Mouse (Mus musculus) gastrocnemius, adult 2 months (tissue): ENCODE results near the gene Meiob. TPM values are rescaled to one million over a fixed set of nuclear protein-coding genes. Genes with fewer than 3 reads are reported as not detected.

Source experiments
- DNase-seq: peaks from one replicate; pipeline ENCODE4 v3.0.0; 2022
- H3K27ac ChIP-seq: fragments of 200-600 bp; 2 replicates; pipeline ENCODE4 v1.8.1; 2022; ENCODE audit warnings: mild to moderate bottlenecking
- H3K4me3 ChIP-seq: fragments of 200-600 bp; 2 replicates; pipeline ENCODE4 v1.8.1; 2022; ENCODE audit warnings: mild to moderate bottlenecking, moderate library complexity
- CTCF ChIP-seq: fragments of 200-600 bp; IDR thresholded peaks from 2 replicates; pipeline ENCODE4 v1.8.1; 2022; ENCODE audit warnings: antibody characterized with exemption, mild to moderate bottlenecking, moderate library complexity
- intact Hi-C: fragments of 180-260 bp; cut with DNase I; formaldehyde crosslinking; loops from one replicate; pipeline ENCODE4 v1.15.1; 2025
- long read RNA-seq, 2 experiments: library from polyadenylated mRNA; stranded (forward); transcript quantifications; one replicate each; pipeline ENCODE4 v2.0.0; 2021
- total RNA-seq, 2 experiments: library from RNA; stranded (reverse); gene quantifications; 2 replicates each; pipeline ENCODE4 v1.2.3; 2021

Meiob gene
- total RNA-seq, result not detected
- long read RNA-seq, experiment 1, result 0 reads
- long read RNA-seq, experiment 2, result 0 reads

DNA sequence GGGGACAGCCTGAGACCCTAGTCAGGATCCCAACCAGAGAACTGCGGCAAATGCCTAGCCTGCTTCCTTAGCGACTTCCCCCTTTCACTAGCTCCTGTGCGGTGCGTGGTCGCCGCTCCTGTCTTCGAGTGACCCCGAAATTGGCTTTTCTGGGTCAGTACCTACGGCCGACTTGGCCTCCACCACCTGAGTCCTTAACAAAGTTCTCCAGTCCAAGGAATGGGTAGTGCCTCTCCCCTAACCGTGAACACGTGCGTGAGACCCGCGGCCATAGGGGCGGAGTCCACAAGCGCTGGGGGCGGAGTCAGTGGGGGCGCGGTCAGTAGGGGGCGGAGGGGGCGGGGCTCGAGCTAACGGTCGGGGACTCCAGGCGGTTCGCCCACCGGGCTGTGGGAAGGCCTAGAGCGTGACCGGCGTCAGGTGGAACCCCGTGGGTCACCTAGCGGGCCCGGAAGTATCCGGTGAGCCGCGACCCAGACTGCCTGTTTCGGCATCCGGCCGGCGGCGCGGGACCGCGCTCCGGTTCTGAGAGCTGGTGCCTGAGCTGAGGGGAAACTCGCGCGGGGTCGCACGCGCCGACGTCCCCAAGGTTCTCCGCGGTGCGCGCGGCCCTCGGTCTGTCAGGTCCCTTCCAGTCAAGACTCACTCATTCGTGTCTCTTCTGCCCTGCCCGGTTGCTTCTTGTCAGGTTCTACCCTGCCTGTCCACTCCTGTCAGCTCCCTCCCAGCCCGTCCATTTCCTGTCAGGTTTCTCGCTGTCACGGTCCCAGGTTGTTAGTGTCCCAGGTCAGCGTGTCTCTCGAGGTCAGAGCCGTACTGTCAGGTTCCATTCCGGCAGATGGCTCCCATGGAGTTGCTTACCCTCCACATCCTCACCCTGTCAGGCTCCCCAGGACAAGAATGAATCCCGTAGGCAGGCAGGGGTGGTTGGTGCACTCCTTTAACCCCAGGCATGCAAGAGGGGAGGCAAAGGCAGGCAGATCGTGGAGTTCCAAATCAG, at the start of gene Meiob:
TSS of gene Meiob (plus strand) at position 338 of the 1,000 bp plus-strand sequence.
- peak; percentile 76 for DNase-seq
- Histone ChIP-seq H3K27ac (no peak within 1 kb of the TSS), H3K4me3 (peak within 1 kb of the TSS; percentile 82)
- TF ChIP-seq CTCF, result no peak
- intact Hi-C loops, result no loop called here

DNA sequence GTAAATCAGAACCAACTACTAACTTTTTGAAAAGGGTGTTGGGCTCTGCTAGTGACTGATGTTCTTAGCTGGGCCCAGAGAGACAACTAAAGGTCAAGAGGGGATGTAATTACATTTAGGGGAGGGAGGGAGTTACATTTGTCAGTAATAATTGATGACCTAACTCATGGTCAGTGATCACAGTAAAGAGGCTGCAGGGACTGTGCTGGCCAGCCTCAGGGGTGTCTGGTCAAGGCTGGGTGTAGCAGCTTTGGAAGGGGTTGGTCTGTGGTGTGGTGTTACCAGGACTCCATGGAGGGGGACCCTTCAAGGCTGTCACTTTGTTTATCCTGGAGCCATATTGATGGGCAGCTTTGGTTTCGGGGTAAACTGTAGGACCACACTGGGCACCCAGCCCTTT, 46.7 kb upstream of the Meiob start:
- TF ChIP-seq CTCF, result no peak
- no peak overlapping the region for H3K27ac ChIP-seq
- no peak for DNase-seq
- H3K4me3 ChIP-seq, result no peak overlapping the region
- intact Hi-C loops, result no loop called here

DNA sequence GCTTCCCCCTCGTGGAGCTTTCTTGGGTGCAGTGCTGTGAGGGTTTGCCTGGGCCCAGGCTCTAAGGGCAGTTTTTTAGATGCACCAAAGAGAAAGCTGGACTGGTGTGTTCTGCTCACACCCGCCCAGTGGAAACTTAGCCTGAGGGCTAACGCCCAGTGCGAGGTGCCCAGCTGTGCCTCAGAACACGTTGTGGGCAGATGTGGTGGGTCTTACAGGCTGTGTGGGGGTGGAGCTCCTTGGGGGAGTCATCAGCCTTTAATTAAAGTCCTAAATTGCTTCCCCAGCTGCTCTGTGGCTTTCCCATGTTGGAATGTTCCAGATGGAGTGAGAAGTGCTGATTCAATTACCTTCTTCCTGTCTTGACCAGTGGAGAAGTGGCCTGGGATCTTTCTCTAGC, 43.0 kb upstream of the Meiob start:
- no peak overlapping the region for H3K27ac ChIP-seq

DNA sequence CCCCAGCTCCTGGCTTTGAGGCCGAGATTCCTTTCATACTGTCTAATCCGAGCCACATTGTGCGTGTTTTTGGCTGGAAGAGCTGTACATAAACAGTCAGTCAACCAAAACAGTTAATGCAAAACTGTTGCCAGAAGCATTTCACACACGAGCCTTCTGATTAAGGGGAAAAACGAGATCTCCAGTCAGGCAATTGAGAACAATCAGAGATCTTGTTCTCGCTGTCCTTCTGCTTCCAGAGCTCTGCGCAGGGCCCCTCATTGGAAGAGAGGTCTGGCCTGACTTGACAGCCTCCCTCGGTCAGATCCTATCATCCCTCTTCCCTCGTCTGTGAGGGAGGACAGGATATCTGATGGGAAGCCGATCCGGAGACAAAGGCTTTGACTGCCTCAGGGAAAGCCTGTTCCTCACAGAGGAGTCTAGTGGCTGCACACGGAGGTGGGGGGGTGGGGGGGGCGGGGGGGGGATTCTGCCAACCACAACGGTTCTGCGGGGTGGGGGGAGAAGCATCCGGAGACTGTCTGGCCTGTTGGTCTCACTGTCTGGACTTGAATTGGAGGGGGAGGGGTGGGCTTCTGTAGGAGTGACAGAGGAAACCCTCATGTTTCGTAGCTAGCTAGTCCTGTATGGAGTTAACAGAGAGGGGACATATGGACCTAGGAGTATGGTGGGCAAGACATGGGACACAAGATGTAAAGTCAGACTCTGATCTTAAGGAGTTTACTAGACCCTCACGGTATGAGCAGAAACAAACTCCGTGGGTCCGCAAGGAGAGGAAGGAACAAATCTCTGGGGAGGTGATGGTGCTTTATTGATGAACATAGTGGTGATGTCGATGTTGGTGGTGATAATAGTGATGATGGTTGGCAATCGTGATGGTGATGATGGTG, 38.8 kb upstream of the Meiob start:
- no peak for DNase-seq
- TF ChIP-seq CTCF, result no peak
- intact Hi-C loops, result no loop called here

More for the DNA sequence above, 43.0 kb upstream of the Meiob start:
- no peak overlapping the region for H3K4me3 ChIP-seq
- DNase-seq, result no peak
- TF ChIP-seq CTCF, result no peak
- intact Hi-C loops, result no loop called here

DNA sequence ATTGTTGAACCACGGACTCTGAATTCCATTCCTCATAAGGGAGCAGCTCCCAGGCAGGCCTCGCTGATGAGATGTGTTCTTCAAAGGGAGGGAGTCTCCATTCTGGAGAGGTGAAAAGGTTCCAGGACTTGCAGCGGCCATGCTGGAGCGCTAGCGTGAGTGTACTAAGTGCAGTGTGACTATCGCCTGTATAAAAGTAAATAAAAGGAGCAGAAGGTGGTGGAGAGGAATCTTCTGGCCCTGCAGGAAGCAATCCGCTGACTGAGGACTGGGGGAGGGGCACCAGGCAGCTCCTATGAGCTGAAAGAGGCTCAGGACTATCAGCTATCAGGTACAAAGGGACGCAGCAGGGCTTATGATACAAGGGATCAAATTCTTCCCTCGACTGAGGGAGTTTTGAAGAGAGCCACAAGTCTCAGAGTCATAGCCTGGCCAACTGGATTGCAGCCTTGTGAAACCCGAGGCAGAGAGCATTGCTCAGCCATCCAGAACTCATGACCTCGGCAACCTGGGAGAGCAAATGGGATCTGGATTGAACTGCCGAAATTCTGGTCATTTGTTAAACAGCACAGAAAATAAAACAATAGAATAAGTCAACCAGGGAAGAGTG, 37.7 kb upstream of the Meiob start:
- intact Hi-C loops, result no loop called here
- Histone ChIP-seq H3K27ac (no peak overlapping the region), H3K4me3 (no peak overlapping the region)
- no peak for DNase-seq
- TF ChIP-seq CTCF, result no peak

More for the DNA sequence above, 38.8 kb upstream of the Meiob start:
- Histone ChIP-seq H3K27ac (no peak overlapping the region), H3K4me3 (no peak overlapping the region)

DNA sequence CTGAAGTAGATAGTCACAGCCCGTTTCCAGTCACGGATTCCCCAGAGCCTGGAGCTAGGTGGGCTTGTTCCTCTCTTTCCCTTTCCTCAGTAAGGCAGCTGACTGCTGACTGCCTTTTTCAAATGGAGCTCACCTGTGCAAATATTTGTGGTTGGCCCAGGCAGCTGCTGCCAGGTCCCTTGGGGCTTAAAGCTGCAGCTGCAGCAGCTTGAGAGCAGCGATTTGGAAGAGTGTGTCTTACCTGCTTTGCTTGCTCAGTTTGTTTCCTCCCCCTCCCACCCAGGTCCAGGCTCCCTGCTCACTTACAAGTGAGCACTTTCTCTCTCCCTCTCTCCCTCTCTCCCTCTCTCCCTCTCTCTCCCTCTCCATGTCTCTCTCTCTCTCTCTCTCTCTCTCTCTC, 34.9 kb upstream of the Meiob start:
- no peak for DNase-seq
- H3K4me3 ChIP-seq, result no peak overlapping the region
- TF ChIP-seq CTCF, result no peak
- intact Hi-C loops, result no loop called here
- no peak overlapping the region for H3K27ac ChIP-seq

DNA sequence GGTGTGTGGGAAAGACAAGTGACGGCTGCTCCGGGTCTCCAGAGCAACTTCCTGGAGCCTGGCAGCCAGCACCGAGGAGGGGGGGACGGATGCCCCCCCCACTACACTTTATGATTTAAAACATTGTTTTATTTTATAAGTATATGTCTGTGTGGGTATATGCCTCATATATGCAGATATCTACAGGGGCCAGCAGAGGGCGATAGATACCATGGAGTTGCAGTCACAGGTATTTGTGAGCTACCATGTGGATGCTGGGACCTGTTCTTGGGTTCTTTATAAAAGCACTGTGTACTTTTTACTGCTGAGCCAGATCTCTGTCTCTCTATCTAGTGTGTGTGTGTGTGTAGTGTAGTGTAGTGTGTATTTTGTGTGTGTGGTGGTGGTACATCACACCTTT, 30.8 kb upstream of the Meiob start:
- no peak for TF ChIP-seq CTCF
- H3K27ac ChIP-seq, result no peak overlapping the region
- intact Hi-C loops, result no loop called here
- H3K4me3 ChIP-seq, result no peak overlapping the region
- DNase-seq, result no peak

DNA sequence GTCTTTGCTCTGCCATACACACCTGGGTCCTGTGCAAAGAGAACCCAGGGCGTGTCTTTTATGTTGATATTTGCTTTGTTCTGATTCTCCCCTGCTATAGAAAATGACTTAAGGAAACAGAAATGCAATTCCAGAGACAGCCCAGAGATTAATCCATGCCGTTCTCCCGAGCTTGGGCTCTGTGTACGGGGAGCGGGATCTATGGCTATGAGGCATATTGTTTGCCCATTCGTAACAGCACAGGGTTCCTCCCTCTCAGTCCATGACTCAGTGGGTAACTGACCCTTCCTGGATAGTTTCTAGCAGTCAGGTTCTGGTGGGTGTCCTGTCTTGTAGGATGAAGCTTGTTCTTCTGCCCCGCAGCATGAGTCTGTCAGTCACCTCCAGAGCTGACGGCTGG, 28.9 kb upstream of the Meiob start:
- TF ChIP-seq CTCF, result no peak
- no peak overlapping the region for H3K4me3 ChIP-seq
- no peak for DNase-seq
- intact Hi-C loops, result no loop called here
- H3K27ac ChIP-seq, result no peak overlapping the region

DNA sequence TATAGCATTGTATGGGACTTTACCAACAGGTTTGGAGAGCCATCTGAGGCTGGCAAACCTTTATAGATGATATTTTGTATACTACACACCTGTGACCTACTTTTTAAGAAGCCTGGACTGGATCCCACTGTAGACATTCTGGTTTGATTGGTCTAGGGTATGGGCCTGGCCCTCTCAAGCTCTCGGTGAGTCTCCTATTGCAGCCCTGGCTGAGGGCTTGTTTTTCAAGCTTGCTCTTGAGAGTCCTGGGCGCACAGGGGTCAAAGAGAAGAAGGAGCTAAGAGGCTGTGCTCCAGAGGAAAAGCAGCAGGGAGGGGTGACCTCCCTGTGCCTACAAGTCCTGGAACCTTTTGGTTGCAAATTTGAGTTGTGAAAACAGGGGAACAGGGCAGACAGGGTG, 27.0 kb upstream of the Meiob start:
- no peak overlapping the region for H3K4me3 ChIP-seq
- DNase-seq, result no peak
- H3K27ac ChIP-seq, result no peak overlapping the region
- intact Hi-C loops, result no loop called here
- no peak for TF ChIP-seq CTCF

DNA sequence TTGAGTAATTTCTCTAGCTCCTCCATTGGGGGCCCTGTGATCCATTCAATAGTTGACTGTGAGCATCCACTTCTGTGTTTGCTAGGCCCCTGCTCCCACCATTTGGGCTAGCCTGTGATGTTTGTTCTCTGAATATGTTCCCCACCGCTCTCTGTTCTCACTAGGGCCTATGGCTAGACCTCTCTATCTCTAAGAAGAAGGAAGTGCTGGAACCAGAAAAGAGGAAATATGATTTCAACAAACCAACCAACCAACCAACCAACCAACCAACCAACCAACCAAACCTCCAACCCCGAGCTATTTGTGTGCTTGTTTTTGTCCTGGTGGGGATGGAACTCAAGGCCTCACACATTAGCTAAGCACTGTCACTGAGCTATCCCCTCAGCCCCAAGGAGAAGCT, 23.3 kb upstream of the Meiob start:
- no peak for DNase-seq
- no peak overlapping the region for H3K4me3 ChIP-seq
- TF ChIP-seq CTCF, result no peak
- no peak overlapping the region for H3K27ac ChIP-seq
- intact Hi-C loops, result no loop called here

DNA sequence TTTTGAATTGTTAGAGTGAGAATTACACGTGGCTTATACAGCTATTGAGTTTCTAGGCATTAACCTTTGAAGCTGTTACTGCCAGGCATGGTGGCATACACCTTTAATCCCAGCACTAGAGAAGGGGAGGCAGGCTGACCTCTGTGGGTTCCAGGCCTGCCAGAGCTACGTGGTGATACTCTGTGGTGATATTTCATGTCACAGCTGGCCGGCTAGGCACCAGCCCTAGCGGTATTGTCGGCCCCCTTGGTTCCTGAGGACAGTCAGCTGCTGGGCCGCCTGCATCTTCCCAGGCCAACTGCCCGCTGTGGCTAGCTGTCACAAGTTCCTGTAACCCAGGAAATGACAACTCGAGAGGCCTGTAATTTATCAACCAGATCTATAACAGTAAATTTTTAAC, 11.9 kb upstream of the Meiob start:
- no peak for TF ChIP-seq CTCF
- Histone ChIP-seq H3K4me3 (no peak overlapping the region), H3K27ac (no peak overlapping the region)
- intact Hi-C loops, result no loop called here
- DNase-seq, result no peak

DNA sequence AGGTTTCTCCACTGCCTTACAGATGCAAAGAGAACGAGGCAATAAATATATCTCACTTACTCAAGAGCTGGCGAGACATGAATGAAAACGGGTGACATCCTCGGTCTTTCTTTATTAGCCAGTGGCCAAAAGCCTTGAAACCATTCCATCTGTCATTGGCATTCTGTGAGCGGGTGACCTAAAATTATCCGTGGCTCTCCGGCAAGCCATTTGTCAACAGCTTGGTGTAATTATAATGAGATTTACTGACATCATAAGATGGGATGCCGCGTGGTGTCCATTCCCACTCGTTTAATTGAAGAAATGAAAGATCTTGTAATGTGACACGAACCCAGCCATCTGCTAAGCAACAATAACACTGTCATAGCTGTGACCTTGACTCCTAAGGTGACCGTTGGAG, 9.3 kb upstream of the Meiob start:
- H3K4me3 ChIP-seq, result no peak overlapping the region
- no peak overlapping the region for H3K27ac ChIP-seq
- intact Hi-C loops, result no loop called here
- no peak for DNase-seq
- no peak for TF ChIP-seq CTCF
